Mouse (Mus musculus) common myeloid progenitor, adult 5-6 weeks (primary cell): ENCODE data around the gene Lca5l. TPM values are rescaled to one million over a fixed set of nuclear protein-coding genes. Genes with fewer than 3 reads are reported as not detected.

Experiments
- ATAC-seq: replicated peaks from 2 replicates; pipeline ENCODE4 v1.8.0; 2016; ENCODE audit warnings: low read depth, mild to moderate bottlenecking, moderate TSS enrichment, inconsistent platforms; ENCODE audit not compliant: poor library complexity, severe bottlenecking
- total RNA-seq: library from RNA; stranded (forward); fragments of 200-1000, 187-1606 nt; gene quantifications from 2 replicates; pipeline ENCODE4 v1.2.3, GENCODE M21; 2017

The Lca5l gene
- 0.18 TPM in 1 of 2 replicates, not detected in the other for total RNA-seq

DNA sequence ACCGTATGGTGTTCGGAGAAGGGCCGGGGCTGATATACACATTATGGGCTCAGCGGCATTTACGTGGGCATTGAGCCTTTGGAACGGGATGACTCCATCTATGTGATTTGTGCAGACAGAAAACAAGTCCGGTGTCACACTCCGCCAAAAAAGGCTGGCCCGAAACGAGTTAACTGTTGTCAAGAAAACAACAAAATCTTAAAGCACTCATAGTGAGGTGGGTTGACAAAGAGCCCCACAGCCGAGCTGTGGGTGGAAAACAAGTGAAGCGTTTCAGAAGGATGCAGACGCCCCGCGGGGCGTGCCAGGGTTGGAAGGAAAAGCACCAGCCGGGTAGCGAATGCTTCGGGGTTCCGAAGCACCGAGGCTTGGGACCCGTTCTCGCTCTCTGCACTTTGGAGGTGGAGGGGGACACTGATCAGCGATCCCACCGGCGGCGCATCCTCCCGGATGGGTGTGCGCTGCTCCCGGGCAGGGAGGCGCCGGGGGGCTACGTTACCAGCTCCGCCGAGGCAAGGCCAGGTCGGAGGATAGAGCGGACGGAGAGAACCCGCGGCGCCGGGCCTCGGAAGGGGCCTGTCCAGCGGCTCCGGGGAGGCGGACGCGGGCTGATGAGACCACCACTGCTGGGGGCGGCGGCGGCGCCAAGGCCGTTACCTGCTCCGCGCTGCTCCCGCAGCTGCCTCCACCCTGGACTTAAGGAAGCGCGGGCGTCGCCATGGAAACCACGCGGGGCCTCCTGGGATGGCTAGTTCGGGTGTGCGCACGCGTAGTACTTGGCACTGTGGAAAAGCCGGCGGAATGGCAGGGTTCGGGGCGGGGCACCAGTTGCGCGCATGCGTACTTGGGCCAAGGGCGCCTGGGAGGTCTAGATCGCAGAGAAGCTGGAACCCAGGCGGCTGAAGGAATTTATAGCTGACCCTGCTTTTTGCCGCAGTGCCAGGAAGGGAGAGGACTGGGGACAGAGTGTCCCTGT is at the start of gene Lca5l:
Lca5l (minus strand) TSS at position 741 of the 976 bp plus-strand sequence.
- ATAC-seq = peak; percentile 96

GRCm38 (mm10) chr16:96235366-96235970 is 43.4 kb upstream of the Lca5l start, which contains the start of gene B3galt5:
Gene B3galt5 (plus strand): TSS chr16:96235801.
- ATAC-seq = no peak

- no peak for ATAC-seq
These were observed 41.9 kb upstream of the Lca5l start for GRCm38 (mm10) chr16:96233996-96234395.

DNA sequence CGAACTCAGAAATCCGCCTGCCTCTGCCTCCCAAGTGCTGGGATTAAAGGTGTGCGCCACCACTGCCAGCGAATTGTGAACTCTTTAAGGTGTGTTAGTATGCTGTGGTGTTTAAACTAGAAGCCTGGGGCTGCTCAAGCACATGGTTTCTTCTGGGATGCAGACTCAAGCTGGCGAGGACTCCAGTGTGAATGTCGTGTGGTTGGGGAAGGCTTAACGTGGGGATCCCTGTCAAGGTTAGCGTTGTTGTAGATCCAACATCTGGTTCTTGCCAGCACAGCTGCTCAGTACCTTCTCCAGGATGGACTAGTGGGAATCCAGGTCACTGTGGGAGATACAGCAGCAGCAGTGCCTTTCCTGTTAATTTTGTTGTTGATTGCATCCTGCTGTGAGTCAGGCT is 39.9 kb upstream of the Lca5l start:
- no peak for ATAC-seq

DNA sequence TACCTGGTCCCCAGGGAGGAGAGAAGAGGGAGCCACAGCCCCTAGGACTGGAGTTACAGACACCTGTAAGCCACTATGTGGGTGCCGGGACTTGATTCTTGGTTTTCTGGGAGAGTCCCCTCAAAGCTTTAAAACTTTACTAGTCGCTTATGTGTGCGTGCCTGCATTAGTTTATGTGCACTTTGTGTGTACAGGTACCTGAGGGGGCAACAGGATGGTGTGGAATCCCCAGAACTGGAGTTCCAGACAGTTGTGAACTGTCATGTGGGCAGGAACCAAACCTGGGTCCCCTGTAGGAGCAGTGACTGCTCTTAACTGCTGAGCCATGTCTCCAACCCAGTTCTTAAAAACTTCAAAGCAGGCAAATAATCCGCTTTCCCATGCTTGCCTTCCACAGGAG is 39.2 kb upstream of the Lca5l start:
- ATAC-seq = no peak

GRCm38 (mm10) chr16:96230411-96230810 is 38.3 kb upstream of the Lca5l start:
- ATAC-seq = peak; percentile 94

DNA sequence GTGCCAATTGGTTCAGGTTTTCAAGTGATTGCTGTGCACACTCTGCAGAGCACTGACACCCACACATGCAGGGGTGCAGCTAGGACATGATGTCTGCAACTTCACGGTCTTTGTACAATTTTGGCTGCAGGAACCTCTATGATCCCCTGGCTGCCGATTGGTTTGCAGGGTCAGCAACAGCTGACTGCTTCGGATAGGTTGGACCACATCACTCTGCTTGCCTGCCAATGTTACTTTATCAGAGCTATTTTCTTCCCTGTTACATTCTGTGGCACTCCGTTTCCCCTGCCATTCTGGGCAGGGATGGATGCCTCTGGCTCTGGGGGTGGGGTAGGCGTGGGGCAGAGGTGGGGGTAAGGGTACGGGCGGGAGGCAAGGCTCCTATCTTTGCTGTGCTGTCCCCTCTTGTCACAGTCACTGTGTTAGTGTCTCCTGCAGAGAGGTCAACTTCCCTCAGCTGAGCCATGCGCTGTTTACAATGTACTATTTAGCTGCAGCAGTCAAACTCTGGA is 37.0 kb upstream of the Lca5l start:
- no peak for ATAC-seq

- ATAC-seq = no peak
These were observed 36.4 kb upstream of the Lca5l start for GRCm38 (mm10) chr16:96228438-96228837.

DNA sequence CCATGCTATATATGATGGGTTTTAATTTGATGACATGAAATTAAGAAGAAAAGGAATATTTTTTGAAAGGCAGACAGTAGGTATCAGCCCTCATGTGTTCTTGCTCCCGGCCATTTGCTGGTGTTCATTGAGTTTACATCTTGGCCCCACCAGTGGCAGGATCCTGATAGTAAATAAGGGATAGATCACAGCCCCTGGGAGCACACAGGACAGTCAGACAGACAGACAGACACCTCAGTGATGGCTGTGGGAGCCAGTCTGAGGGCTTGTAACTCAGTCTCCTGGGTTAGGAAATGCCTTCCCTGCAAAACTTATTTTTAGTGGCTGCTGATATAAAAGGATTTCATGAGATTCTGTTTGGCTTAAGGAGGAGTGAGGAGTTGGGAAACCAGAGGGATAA is 30.4 kb upstream of the Lca5l start:
- no peak for ATAC-seq

GRCm38 (mm10) chr16:96221959-96222358 is 29.9 kb upstream of the Lca5l start:
- ATAC-seq = no peak

DNA sequence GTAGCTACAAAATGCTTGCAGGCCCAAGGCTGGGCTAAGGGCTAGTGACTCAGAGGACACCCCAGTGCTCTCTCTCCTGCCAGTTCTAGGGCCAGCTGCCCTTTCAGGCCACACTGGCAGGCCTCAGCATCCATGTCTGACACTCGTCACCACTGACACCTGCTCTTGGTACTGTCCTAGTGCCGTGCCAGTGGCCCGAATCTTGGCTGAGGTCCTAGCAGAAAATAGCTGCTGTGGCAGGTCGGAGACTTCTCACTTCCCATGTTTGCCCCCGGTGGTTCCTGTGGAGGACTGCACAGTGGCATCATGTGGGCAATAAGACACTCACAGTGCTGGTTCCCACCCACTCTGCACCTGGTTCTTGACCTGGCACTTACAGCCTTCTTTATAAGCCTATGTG is 29.4 kb upstream of the Lca5l start:
- ATAC-seq = 0 out of 2 replicates have a peak, but pooled peaks have one; percentile 32

DNA sequence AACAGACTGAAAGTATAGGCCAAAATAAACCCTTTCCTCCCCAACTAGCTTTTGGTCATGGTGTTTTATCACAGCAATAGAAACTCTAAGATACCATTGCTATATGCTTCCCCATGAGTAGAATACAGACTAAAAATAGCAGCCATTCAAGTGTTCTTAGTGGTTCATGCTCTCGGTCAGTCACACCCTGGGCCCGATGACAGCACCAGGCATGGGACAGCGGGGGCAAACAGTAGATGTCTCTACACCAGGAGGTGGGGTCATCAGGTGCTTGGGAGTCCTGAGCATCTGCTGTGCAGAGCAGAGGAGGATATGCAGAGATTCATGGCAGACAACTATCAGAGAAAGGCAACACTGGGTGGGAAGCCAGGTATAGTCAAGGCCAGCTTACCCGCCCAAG is 21.0 kb upstream of the Lca5l start:
- ATAC-seq = no peak

- no peak for ATAC-seq
These were observed 18.8 kb upstream of the Lca5l start for GRCm38 (mm10) chr16:96210856-96211255.

GRCm38 (mm10) chr16:96209789-96210188 is 17.7 kb upstream of the Lca5l start:
- no peak for ATAC-seq

GRCm38 (mm10) chr16:96201485-96202232 is 9.6 kb upstream of the Lca5l start:
- ATAC-seq = no peak

DNA sequence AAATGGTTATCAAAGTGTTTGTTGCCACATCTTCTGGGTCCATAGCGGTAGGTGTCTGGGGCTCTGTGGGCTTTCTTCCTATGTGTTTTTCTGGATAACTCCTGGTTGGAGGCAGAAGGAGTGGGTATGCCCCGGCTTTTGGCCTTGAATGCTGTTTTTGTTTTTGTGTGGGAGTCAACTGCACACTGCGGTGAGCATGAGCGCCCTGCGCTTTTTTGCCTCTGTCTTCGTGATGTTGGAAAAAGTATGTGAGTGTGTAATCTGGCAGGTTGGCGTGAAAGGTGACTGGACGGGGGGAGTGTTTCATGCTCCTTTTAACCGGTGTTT is 8.6 kb upstream of the Lca5l start:
- ATAC-seq = no peak

DNA sequence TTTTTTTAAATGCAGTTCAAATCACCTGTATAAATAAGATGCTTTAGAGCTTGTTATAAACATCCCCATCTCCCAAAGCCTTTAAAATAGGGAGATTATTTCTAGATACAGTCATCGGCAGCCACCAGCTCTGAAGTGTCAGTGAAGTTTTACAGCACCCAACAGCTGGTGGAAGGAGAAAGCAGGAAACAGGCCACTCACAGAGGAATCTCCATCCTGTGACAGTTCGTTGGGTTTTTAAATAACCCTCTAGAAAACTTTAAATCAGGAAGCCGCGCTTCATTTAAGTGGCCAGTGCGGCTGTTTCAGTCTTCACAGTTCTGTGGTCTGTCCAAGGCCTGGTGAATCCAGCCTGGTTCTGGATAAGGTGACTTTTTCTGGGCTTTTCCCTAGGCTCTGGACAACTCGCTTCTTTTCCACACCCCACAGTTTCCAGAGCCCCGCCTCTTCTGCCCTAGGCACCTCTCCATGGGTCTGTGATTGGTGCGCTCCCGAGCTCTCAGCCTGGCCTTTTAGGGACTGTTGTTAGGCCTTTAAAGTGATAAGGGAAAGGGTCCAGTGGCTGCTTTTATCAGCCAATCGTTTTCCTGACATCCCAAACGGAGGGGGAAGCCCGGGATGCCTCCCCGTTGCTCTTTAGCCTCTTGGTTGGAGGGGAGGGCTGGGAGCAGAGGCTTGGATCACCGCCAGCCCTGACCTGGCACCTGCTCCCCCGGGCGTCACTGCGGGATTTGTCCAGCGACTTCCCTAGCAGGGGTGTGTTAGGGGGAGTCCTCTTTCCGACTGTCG is 8.0 kb upstream of the Lca5l start, which contains the start of gene Sh3bgr:
Sh3bgr (plus strand) TSS at position 538 of the 789 bp plus-strand sequence.
- peak; percentile 65 for ATAC-seq

DNA sequence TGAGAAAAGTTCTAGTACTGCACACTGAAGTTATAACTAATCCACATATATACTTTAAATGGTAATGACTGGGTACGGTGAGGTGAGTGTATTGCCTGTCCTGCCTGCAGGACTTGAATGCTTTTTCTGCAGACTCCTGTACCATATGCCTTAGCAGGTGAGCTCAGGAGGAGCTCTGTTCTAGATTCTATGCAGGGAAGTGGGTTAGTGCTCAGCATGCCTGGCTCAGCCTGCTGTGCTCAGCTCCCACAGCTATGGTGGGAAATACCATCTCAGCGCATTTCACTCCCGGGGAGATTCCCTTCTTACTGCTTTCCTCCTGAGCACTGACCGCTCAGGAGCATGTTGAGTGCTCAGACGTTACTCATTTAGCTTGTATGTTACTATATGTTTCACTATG is 4.5 kb downstream of the Lca5l start:
- no peak for ATAC-seq

- ATAC-seq = no peak
These were observed 12.9 kb downstream of the Lca5l start for GRCm38 (mm10) chr16:96179156-96179555.

- ATAC-seq = no peak
These were observed 16.7 kb downstream of the Lca5l start for GRCm38 (mm10) chr16:96175399-96175798.
